Mouse (Mus musculus): ENCODE data around the gene Mfsd1.

DNA sequence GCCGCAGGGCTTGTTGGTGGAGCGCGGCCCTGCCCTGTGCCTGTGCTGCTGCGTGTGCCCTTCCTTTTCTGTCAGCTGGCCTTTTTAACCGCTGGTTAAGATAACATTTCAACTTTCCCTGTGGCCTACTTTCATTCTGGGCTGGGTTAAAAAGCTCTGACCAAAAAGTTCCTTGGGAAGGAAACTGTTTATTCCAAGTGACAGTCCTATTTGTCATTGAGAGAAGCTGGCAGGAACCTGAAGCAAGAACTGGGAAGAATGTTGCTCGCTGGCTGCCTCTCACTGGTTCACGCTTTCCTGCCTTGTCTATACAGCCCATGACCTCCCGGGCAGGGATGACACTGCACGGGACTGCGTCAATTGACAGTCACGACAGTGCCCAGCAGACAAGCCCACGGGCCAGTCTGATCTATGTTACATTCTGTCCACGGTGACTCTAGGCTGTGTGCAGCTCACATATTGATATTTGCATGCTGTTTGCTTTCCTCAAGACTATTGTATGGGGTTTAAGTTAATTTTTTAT is 19.1 kb downstream of the Mfsd1 start:
- TF ChIP-seq POLR2A (IDR thresholded peaks at IDR 0.05; ENCODE audit: borderline replicate concordance, control insufficient read depth, low read depth, low read length) = no peak
- TF ChIP-seq CTCF (IDR thresholded peaks at IDR 0.05; ENCODE audit: control insufficient read depth, insufficient read depth, low read length) = no peak
